Mouse (Mus musculus) gastrocnemius, postnatal 14 days (tissue): Measurements from ENCODE around the gene Dpm3. TPM values are rescaled to one million over a fixed set of nuclear protein-coding genes. Genes with fewer than 3 reads are reported as not detected.

Experiments used
- DNase-seq: peaks from one replicate; pipeline ENCODE4 v3.0.0; 2021; ENCODE audit warnings: mixed read lengths
- intact Hi-C: fragments of 180-260 bp; cut with DNase I; formaldehyde crosslinking; loops from one replicate; pipeline ENCODE4 v1.15.1; 2025; ENCODE audit warnings: low total_unique reads
- total RNA-seq, 2 experiments: library from RNA; stranded (reverse); gene quantifications; 2 replicates each; pipeline ENCODE4 v1.2.3; 2021

Dpm3 gene
- total RNA-seq, 2 experiments from 2014 or later, result 32.5 to 37.3 TPM

DNA sequence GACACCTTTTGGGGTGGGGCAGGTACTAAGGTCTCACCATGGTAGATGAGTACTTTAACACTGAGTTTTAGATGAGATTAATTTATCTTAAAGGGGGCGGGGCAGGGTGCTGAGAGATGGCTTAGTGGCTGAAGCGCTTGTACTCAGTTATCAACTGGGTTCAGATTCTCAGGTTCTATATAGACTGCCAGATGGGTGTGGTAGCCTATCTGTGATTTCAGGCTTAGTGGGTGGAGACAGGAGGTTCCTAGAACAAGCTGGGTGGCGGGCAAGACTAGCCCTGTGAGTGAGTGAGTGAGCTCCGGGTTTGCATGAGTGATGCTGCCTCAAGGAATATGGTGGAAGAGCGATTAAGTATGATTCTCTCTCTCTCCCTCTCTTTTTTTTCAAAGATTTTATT is 4.2 kb upstream of the Dpm3 start:
- intact Hi-C loops, result no loop called here
- DNase-seq, result no peak

DNA sequence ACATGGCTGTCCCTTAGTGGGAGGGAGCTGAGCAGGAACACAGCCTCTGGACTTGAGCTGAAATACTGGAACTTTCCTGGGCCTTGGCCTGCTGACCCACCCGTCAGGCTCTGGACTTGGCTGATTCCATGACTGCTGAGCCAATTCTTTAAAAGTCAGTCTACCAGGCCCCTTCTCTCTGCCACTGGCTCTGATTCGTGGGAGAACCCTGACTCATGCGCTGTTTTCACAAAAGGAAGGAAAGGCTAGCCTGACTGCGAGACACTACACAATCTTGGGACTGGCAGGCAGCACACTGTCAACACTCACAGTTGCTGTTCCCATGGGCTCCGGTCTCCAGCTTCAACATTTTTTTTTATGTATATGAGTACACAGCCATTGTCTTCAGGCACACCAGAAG is 3.0 kb upstream of the Dpm3 start:
- intact Hi-C loops, result no loop called here
- DNase-seq, result no peak

DNA sequence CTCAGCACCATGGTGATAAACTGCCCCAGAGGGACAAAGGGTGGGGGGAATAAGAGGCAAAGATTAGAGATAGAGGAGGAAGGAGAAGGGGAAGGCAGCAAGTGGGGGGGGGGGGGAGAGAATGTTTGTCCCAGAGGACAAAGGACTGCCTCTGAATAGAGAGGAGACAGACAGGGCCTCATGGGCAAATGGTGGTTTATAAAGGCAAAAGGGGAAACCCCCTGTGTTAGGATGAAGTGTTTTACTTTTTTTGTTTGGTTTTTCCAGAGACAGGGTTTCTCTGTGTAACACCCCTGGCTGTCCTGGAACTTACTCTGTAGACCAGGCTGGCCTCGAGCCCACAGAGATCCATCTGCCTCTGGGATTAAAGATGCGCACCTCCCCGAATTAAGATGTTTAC is 1.1 kb downstream of the Dpm3 start:
- intact Hi-C loops, result no loop called here
- no peak for DNase-seq

DNA sequence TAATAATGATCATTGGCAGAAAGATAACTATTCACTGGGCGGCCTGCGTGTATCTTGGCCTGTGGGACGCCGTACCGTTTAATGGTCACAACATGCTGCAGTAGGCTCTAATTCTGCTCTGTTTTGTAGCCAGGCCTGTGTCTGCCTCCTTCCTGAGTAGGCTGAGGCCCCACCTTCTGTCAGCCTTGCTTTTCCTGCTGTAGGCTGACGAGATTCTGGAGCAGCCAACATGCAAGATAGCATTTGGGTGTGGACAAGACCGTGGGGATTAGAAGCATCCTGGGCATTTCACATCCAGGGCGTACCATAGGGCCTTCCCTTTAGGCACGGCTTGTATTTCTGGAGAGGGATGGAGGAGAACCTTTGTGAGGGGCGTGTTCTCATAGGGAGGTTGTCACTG is 3.3 kb downstream of the Dpm3 start:
- no peak for DNase-seq
- intact Hi-C loops, result no loop called here

DNA sequence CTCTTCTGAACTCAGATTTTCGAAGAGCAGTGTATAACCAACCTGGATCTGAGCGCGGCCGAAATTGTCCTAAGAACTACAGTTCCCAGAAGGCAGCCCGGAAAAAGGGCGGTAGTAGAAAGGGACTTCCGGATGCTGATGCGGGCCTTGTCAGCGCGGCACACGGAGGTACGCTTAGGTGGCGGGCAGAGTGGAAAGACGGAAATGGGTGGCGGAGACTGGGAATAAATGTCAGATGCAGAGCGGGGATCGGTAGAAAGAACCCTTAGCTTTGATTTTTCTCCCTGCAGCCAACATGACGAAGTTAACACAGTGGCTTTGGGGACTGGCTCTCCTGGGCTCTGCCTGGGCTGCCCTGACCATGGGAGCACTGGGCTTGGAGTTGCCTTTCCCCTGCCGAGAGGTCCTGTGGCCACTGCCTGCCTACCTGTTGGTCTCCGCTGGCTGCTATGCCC is 7.3 kb downstream of the Dpm3 start:
- intact Hi-C loops, result no loop called here
- DNase-seq, result peak; percentile 72

DNA sequence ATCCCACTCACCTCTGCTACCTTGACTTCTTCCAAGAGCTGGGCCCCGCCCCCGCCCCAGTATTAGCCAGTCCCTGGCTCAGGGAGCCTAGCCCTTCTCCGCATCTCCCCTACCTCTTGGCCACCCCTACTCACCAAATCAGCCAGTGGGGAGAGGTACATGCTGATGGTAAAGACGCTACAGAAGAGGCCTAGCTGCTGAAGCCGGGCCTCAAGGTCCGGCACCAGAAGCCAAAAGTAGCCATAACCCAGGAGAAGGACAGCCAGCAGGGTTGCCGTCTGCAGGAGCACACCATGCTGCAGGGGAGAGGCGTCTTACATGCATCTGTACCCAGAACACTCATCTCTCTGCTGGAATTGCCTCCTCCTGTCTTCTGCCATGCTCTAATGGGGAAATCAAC is 9.8 kb downstream of the Dpm3 start:
- no peak for DNase-seq
- intact Hi-C loops, result no loop called here

DNA sequence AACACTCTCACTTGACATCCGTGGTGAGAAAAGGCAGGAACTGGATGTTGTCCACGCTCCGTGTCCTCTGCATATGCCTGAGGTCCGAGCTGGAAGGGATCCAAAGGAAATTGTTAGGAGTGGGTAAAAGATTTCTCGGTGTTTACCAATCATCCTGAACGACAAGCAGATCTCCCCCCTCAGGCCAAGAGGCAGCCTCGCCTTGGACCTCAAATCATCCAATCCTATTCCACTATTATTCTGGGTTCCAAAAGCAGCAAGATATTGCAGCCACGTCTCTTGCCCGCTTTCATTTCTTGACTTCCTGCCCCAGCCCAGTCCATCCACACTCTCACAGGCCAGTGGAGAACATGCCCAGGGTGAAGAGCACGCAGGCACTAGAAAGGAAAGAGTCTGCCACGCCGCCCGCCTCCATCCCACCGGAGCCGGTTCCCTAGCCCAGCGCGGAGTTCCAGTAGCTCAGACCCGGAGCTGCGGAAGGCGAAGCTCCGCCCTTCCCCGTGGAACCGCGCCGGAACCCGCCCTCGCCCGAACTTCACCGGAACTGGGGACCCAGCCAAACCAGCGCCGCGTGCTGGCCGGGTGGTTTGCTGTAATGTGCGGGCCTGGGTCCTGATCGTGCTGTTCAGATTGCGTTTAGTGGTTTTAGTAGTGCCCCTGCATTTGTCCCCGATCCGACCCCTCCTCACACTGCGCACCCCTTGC is 11.0 kb downstream of the Dpm3 start, which contains the start of gene Slc50a1:
Gene Slc50a1, minus strand, starts transcription at position 520 of the 705 bp plus-strand sequence.
- peak; percentile 93 for DNase-seq
- intact Hi-C loops, result no loop called here

DNA sequence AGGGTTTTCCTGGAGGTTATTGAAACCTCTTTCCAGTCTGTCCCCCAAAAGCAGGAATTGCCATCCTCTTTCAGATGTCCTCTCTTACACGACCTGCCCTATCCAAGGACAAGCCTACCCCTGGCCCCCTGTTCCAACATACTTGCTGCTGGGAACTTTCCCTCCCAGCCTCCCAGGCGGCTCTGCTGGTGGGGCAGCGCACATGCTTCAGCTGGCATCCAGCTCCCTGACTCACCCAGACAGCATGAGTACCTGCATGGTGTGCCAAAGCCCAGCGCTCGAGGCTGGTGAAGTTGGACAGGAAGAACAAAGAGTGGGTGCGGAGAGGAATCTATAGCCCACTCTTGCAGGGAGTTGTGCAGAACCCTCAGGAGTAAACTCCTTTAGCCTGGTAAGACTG is 11.7 kb downstream of the Dpm3 start:
- intact Hi-C loops, result no loop called here
- DNase-seq, result peak; percentile 57

DNA sequence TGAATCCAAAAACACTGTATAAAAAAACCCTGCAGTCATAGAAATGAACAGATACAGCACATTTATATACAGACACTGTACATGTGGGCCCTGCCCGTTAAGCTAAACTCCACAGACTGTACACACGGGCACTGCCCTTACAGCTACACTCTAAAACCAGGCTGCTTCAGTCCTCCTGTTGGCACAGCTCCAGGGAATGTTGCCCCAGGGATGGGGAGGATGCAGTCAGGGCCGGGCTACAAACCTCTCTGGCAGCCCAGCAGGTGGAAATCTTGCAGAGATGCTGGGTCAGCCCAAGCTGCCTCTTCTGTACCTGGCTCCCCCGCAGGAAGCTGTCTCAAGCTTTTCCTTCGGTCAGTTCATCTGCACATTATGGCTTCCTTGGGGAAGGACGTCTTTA is 12.6 kb downstream of the Dpm3 start:
- DNase-seq, result no peak
- intact Hi-C loops, result no loop called here

DNA sequence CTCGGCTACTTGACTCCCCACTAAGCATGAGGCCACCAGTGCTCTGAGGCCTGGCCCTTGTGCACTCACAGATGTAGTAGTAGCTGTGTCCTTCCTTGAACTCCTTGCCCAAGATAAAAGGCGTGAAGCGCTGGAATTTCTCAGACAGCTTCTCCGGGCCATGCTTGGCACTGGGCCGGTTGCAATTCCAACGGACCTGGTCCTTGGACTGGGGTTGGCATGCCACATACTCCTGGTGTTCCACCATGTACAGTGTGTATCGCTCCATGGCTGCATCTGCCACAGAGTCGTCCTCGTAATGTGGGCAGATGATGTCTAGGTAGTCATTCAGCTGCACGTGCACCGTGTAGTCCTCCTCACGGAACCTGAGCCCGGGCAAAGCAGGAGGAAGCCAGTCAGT is 16.9 kb downstream of the Dpm3 start:
- intact Hi-C loops, result no loop called here
- DNase-seq, result no peak

DNA sequence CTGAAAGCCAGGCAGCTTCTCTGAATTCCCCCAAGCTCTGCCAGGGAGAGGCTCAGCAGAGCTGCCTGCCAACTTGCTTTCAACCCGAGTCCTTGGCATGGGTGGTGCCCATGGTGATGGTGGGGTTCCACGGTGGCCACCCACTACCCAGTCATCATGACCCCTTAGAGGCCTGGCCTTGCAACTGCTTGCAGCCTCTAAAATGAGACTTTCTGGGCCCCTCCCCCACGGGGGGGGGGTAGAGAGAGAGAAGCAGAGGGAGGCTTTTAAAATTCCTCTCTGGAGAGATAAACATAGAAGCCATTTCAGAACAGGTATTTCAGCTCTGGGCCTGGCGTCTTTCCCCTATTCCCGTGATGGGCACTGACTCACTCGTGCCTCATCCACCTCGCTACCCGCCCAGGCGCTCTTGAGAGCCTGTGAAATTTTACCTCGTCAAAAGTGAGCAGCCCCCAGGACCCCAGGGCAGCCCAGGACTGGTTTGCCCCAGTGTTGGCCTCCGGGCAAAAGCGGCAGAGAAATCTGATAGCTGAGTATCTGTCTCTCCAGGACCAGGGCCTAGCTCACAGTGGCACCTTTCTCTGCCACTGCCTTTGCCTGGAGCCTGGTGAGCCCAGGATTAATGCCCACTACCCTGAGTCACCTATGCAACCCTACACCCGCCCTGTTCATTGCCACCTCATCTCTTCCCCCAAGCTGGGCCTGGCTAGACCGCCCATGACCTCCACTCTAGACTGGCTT is 18.3 kb downstream of the Dpm3 start:
- DNase-seq, result peak; percentile 52
- intact Hi-C loops, result no loop called here

DNA sequence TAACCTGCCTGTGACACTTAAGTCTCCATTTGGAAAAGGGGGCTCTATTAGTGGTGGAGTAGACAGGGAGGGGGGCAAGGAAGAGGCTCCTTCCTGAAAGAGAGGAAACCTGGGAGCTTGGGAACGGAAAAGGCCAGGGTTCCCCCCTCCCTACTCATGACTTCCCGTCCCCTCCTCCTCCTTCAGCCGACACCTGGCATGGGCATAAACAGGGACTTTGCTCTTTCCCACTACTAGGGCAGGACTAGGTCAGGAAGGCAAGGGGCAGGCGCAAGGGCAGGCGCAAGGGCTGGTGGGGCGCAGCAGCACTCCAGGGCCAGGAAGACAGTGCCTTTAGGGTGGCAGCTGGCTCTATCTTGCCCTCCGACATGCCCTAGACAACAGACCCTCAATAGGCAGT is 18.9 kb downstream of the Dpm3 start:
- DNase-seq, result peak; percentile 40
- intact Hi-C loops, result no loop called here

DNA sequence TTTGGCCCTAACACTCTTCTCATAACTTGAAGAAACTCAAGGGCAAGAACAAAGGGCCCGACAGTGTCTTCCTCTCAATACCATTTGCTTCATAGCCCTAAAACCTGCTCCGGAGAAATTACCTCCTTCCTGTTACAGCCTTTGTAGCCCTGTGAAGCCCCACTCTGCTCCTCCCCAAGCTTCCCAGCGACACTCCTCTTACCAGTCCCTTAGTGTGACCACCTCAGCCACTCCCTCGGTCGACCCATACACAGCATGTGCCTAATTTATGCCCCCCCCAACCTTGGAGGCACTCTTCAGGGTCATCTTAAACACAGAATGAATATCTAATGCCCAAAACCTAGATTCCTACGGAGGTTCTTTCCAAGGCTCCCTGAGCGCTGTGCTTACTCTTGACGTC is 19.5 kb downstream of the Dpm3 start:
- DNase-seq, result no peak
- intact Hi-C loops, result no loop called here

DNA sequence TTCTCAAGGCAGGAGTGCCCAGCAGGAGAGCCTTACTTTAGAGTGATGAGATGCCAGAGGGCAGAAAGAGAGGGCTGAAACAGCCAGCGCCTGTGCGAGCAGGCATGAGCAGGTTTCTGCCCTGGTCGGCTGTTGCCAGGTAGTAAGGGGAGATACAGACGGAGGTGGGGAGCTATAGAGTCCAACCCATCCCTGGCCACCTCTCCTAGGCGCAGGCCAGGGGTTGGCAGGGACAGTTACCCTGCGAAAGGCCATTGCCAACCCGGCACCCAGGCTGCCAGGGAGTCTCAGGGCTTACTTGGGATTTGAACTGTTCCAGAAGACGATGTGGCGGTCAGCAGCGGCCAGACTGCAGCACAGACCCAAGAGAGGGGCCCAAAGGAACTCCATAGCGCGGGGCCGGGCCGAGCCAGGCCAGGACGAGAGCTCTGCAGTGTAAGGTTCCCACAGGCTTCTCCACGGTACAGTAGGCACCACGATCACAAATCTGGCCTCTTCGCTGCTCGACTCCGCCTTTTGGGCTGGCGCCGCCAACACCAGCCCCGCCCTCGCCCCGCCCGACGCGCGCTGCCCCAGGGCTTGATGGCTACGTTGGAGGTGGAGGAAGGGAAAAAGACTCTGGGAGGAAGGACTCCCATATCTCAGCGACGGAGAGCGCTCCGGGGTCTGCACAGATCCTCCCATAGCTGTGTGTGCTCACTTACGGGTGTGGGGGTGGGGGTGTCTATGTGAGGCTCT is 20.2 kb downstream of the Dpm3 start:
- intact Hi-C loops, result no loop called here
- DNase-seq, result peak; percentile 85

DNA sequence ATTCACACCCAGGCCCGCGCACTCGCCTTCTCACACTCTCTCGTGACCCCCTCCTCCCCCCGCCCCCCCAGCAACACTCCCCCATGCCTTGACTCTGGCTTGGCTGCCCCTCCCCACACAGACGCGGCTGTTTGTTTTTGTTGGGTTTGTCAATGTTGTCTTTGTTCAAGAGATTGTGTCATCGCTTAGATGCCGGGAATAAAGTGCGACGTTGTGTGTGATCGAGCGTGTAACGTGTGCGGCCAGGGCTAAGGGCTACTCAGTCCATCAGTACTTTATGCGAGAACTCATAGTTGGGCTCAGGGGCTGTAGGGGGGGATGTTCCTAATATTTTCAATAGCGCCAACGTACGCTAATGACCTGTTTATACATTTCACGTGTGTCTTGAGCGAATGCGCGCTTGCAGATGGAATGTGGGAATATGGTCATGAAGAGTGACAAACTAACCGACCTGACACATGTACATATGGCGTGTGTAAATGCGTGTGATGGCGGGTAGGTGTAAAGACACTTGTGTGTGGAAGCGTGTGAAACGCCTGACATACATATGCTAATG is 21.0 kb downstream of the Dpm3 start:
- peak; percentile 19 for DNase-seq
- intact Hi-C loops, result no loop called here

DNA sequence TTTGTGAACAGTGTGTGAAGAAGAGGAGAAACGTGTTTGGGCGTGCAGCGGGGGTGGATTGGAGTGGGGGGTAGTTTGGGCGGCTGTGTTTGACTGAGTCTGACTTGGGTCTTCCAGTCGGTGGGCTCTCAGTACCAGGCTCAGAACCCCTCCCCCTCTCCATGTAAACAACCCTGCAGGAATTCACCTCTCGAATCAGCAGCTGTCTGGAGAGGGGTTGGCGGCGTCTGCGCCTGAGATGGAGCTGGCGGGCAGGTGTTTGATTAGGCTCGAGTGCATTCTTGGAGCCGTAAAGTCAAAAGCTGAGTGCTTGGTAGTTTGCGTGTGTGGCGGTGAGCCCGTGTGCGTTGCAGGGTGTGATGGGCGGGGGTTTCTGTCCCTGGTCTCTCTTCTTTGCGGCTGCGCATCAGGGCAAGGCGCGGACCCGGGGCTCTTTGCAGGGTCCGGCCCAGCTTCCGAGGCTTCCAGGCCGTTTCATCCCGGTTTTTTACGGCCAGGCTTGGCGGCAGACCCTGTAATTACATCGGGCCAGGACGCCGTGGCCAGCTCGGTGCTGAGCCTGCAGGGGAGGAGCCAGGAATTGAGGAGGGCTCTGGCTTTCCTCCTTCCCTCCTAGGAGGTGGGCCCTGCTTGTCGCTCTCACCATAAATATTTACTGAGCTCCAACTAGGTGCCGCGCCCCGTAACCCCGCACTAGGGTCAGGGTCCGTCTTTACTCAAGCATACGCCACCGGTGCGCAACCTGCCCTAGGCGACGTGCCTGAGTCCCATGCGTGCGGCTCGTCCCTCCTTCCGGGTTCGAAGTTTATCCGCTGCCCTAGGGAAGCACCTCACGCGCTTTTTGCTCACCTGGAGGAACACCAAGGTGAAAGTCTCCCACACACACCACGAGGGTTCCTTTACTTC is 21.7 kb downstream of the Dpm3 start, which contains the start of gene Efna1:
Gene Efna1, minus strand, starts transcription at position 537 of the 906 bp plus-strand sequence.
- intact Hi-C loops, result no loop called here
- peak; percentile 63 for DNase-seq

DNA sequence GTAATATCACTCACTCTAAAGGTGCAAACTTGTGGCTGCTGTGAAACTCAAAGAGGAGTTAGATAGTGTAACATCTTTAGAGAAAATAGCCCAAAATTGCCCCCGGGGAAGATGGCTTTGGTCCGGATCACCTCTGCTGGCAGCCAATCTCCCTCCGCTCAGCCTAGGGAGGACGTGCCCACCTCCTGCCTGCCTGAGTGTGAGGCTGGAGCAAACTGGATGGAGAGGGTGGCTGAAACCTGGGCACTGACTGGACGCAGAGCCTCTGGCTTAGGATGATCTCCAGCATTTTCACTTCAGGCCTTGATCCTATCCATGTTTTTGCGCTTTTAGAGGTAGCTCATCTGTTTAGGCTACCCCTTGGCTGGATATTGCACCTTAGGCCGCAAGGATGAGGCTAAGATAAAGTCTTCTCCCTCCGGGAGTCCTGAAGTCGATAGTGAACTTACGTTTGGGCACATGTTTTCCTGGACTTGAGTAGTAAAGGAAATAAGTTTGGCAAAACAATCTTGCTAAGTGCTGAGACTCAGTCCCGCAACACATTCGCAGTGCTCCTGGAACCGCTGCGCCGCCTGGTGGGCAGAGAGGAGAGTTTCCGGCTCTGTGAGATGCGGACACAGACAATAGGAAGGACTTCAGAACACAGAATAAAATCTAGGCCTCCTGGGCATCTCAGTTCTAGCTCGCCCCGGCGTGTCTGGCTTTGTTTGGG is 22.6 kb downstream of the Dpm3 start:
- peak; percentile 86 for DNase-seq
- intact Hi-C loops, result no loop called here

DNA sequence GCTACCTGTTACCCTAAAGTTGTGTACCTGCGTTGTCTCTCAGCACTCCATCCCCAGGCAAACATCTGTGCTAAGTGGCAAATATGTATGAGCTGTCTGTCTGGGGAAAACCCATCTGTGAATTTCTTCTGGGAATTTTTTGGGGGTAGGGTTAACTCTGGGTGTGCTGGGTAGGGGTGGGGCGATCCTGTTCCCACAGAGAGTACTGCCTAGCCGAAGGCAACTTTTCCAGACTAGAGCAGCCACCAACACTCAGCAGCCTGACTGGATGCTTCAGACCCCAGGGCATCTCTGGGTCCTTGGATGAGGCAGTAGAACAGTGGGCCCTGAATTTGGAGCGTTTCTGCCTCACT is 23.1 kb downstream of the Dpm3 start:
- no peak for DNase-seq
- intact Hi-C loops, result no loop called here

DNA sequence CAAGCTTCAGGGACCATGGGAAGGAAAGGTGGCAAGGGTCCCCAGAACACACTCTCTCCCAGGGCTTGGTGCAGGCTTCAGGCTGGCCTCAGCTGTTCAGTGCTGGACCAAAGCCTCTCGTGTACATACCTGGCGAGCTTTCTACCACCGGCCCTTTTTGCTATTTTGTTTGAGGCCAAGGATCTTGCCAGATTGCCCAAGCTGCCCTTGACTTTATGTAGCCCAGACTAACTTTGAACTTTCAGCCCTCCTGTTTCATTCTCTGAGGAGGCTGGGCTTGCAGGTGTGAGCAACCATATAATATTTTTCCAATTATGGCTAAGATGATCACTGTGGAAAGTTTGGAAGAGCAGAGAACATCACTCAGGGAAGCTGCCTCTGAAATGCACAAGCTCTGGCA is 25.1 kb downstream of the Dpm3 start:
- intact Hi-C loops, result no loop called here
- DNase-seq, result no peak
